Mouse (Mus musculus) testis, adult 2 months (tissue): ENCODE data around the gene Cps1.

ENCODE experiments used
- CTCF ChIP-seq: fragments of 200-500 bp; IDR thresholded peaks from 2 replicates; pipeline ENCODE4 v1.5.1; 2012; ENCODE audit warnings: low read depth, mild to moderate bottlenecking, inconsistent platforms, low read length, moderate library complexity; ENCODE audit not compliant: control insufficient read depth, insufficient read depth, insufficient replicate concordance
- POLR2A ChIP-seq: fragments of 200-500 bp; IDR thresholded peaks from 2 replicates; pipeline ENCODE4 v1.6.1; 2012; ENCODE audit warnings: low read depth, mild to moderate bottlenecking, inconsistent platforms, low read length, moderate library complexity; ENCODE audit not compliant: control insufficient read depth

GRCm38 (mm10) chr1:67125433-67125832 lies 2.6 kb downstream of the Cps1 start:
- TF ChIP-seq CTCF (no peak), POLR2A (no peak)
